Mouse (Mus musculus) heart, embryonic 14.5 days (tissue): ENCODE data around the gene Gm21822. TPM values are rescaled to one million over a fixed set of nuclear protein-coding genes. Genes with fewer than 3 reads are reported as not detected.
"Not testable (repeated sequence)": the region's sequence is repeated elsewhere in the genome, so short reads cannot be mapped to it uniquely, and the experiment has no call there.

Experiments used
- ATAC-seq: fragments of 200-750 bp; cut with Nextera tagmentation; 2 replicates; pipeline ENCODE4 v1.8.0; 2017; ENCODE audit warnings: low read depth, moderate TSS enrichment; ENCODE audit not compliant: insufficient number of reproducible peaks, insufficient read depth, low FRiP score
- H3K27ac ChIP-seq, 2 experiments: fragments of 200-500 bp in 1 of 2; fragments of 300-500 bp in 1 of 2; sonication (generic) in 1 of 2; replicated peaks in 1 of 2; 2 replicates each; pipeline ENCODE4 v1.5.1; 2012 to 2014; ENCODE audit warnings: low read depth in 2 of 2, low read length in 2 of 2, control low read depth in 1 of 2, mild to moderate bottlenecking in 1 of 2, mixed read lengths in 1 of 2; ENCODE audit not compliant: control insufficient read depth in 1 of 2, insufficient read depth in 1 of 2
- H3K27me3 ChIP-seq: fragments of 300-500 bp; sonication (generic); 2 replicates; pipeline ENCODE4 v1.6.1; 2014; ENCODE audit warnings: mild to moderate bottlenecking, low read length, control low read depth; ENCODE audit not compliant: control insufficient read depth, insufficient read depth
- H3K36me3 ChIP-seq: fragments of 300-500 bp; sonication (generic); 2 replicates; pipeline ENCODE4 v1.6.1; 2014; ENCODE audit warnings: mild to moderate bottlenecking, control low read depth, low read length, mixed read lengths; ENCODE audit not compliant: control insufficient read depth, insufficient read depth
- H3K4me1 ChIP-seq, 2 experiments: fragments of 200-500 bp in 1 of 2; fragments of 300-500 bp in 1 of 2; sonication (generic) in 1 of 2; 2 replicates each; pipeline ENCODE4 v1.6.1; 2012 to 2014; ENCODE audit warnings: low read length in 2 of 2, control low read depth in 1 of 2, mixed read lengths in 1 of 2; ENCODE audit not compliant: control insufficient read depth in 2 of 2, insufficient read depth in 2 of 2
- H3K4me2 ChIP-seq: fragments of 300-500 bp; sonication (generic); 2 replicates; pipeline ENCODE4 v1.6.1; 2014; ENCODE audit warnings: mild to moderate bottlenecking, low read length
- H3K4me3 ChIP-seq, 2 experiments: fragments of 200-500 bp in 1 of 2; fragments of 300-500 bp in 1 of 2; sonication (generic) in 1 of 2; 2 replicates each; pipeline ENCODE4 v1.5.1; 2012 to 2014; ENCODE audit warnings: low read length in 2 of 2, mild to moderate bottlenecking in 2 of 2, control low read depth in 1 of 2, low read depth in 1 of 2, moderate library complexity in 1 of 2; ENCODE audit not compliant: control insufficient read depth in 1 of 2, insufficient read depth in 1 of 2
- H3K9ac ChIP-seq: fragments of 300-500 bp; sonication (generic); 2 replicates; pipeline ENCODE4 v1.6.1; 2014; ENCODE audit warnings: mild to moderate bottlenecking, low read length
- H3K9me3 ChIP-seq: fragments of 300-500 bp; sonication (generic); 2 replicates; pipeline ENCODE4 v1.6.1; 2016; ENCODE audit warnings: low read length, control low read depth; ENCODE audit not compliant: control insufficient read depth
- WGBS: fragments of 180-500 bp; shearing (Covaris S2); extraction: QIAGEN DNeasy Blood & Tissue Kit; methylation state at CpG from one replicate; pipeline ENCODE4 v1.1.7; 2014; 5-methylcytosine and 5-hydroxymethylcytosine counted together
- polyA plus RNA-seq: library from polyadenylated mRNA; unstranded; fragments of >200 nt; fragmentation: Nextera tagmentation; extraction: Ambion mirVana; gene quantifications from 2 replicates; pipeline ENCODE4 v1.2.1, GENCODE M21; 2014

Gm21822 gene
- not detected in 2 replicates for polyA plus RNA-seq

DNA sequence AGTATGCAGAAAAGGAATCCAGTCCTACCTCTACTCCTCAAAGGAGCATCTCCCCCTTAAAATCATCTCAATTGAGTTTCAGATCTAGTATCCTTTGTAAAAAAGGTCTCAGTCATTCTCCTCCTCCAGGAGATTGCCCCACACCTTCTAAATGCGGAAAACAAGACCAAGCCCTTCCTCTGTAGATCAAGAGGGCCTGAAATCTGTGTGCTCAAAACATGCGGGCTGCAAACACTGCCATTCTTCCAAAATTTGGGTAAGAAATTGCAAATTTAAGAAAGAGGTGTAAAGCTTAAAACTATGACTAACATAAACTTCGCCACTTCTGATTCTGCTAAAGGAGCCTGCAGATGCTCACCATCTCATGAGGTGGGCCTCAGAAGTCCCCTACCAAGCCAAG lies at the start of gene Gm21822:
Gm21822 (plus strand) TSS at position 301 of the 400 bp plus-strand sequence.
- H3K4me1 ChIP-seq, H3K9me3 ChIP-seq, H3K4me2 ChIP-seq, H3K27me3 ChIP-seq, ATAC-seq, H3K9ac ChIP-seq, H3K27ac ChIP-seq, H3K4me3 ChIP-seq, H3K36me3 ChIP-seq: not testable (repeated sequence)
- no CpG with 5 or more reads among the region's 3 CpGs for WGBS
